Mouse (Mus musculus) liver, embryonic 11.5 days (tissue): ENCODE results near the gene Gm43064. TPM values are rescaled to one million over a fixed set of nuclear protein-coding genes. Genes with fewer than 3 reads are reported as not detected.
"Not testable (repeated sequence)": the region's sequence is repeated elsewhere in the genome, so short reads cannot be mapped to it uniquely, and the experiment has no call there.

ENCODE experiments used
- ATAC-seq: fragments of 200-750 bp; cut with Nextera tagmentation; replicated peaks from 2 replicates; pipeline ENCODE4 v1.8.0; 2017; ENCODE audit warnings: moderate number of reproducible peaks, mild to moderate bottlenecking, moderate TSS enrichment, moderate library complexity; ENCODE audit not compliant: low FRiP score
- DNase-seq: peaks from one replicate; pipeline ENCODE4 v3.0.0-alpha.2; 2017; ENCODE audit warnings: low spot score
- H3K27ac ChIP-seq: fragments of 300-500 bp; sonication (generic); 2 replicates; pipeline ENCODE4 v1.5.1; 2014; ENCODE audit warnings: mild to moderate bottlenecking, low read depth, low read length, control low read depth
- H3K27me3 ChIP-seq: fragments of 300-500 bp; sonication (generic); replicated peaks from 2 replicates; pipeline ENCODE4 v1.6.1; 2014; ENCODE audit warnings: low read length, mixed read lengths; ENCODE audit not compliant: control insufficient read depth, insufficient read depth
- H3K36me3 ChIP-seq: fragments of 300-500 bp; sonication (generic); 2 replicates; pipeline ENCODE4 v1.6.1; 2014; ENCODE audit warnings: mild to moderate bottlenecking, low read length, moderate library complexity, mixed read lengths; ENCODE audit not compliant: control insufficient read depth, insufficient read depth
- H3K4me1 ChIP-seq: fragments of 300-500 bp; sonication (generic); replicated peaks from 2 replicates; pipeline ENCODE4 v1.6.1; 2014; ENCODE audit warnings: low read length, mixed read lengths; ENCODE audit not compliant: control insufficient read depth, insufficient read depth
- H3K4me2 ChIP-seq: fragments of 300-500 bp; sonication (generic); 2 replicates; pipeline ENCODE4 v1.6.1; 2014; ENCODE audit warnings: mild to moderate bottlenecking, control low read depth, moderate library complexity
- H3K4me3 ChIP-seq: fragments of 300-500 bp; sonication (generic); 2 replicates; pipeline ENCODE4 v1.5.1; 2014; ENCODE audit warnings: low read depth, low read length, control low read depth
- H3K9ac ChIP-seq: fragments of 300-500 bp; sonication (generic); 2 replicates; pipeline ENCODE4 v1.6.1; 2014; ENCODE audit warnings: low read depth, low read length, control low read depth
- H3K9me3 ChIP-seq: fragments of 300-500 bp; sonication (generic); 2 replicates; pipeline ENCODE4 v1.6.1; 2016; ENCODE audit warnings: low read length, inconsistent platforms, mixed read lengths; ENCODE audit not compliant: control insufficient read depth
- WGBS: fragments of 180-500 bp; shearing (Covaris S2); extraction: QIAGEN DNeasy Blood & Tissue Kit; methylation state at CpG from one replicate; pipeline ENCODE4 v1.1.7; 2014; 5-methylcytosine and 5-hydroxymethylcytosine counted together
- polyA plus RNA-seq: library from polyadenylated mRNA; unstranded; fragments of >200 nt; fragmentation: Nextera tagmentation; extraction: Ambion mirVana; gene quantifications from 2 replicates; pipeline ENCODE4 v1.2.1, GENCODE M21; 2014

Gm43064 gene
- polyA plus RNA-seq, 1 experiment from 2014 or later, result 0.75 TPM

DNA sequence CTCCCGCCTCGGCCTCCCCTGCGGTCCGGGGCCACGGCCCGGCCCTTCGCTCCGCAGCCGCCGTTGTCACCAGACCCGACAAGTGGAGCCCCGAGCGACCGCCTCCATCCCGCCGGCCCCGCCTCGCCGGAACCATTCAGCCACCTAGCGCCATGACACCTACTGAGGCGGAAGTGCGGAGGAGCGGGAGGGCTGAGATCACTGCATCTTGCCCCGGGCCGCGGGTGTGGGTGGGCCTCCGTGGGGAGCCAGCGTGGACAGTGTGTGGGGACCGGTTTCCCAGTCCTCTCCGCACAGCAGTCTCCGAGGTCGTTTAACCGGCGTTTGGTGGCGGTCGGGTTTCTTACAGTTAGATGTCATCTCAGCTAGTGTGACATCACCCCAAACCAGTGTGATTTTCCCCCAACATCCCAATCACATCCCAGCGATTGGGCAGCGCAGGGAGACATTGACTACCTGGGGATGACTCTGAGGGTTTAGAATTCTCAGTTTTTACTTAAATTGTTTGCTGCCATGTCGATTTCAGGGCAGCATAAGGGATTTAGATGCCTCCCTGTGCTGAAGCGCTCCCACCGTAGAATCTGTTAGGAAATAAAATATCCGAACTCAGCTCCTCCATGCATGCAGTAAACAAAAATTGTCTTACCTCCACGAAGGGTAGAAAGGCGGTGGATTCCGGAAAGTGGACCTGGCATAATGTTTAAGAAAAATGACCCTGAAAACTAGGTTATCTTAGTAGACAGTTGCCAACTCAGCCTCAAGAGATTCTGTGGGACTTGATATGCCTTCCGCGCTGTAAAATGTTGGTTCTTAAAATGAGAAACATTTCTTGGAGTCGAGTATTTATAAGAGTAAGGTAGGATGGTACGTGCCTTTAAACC is 17.9 kb upstream of the Gm43064 start, which contains the start of gene Hipk1:
Gene Hipk1 (minus strand): TSS at position 334 of the 881 bp plus-strand sequence.
- DNase-seq (peak; percentile 96), ATAC-seq (peak; percentile 92)
- Histone ChIP-seq H3K27me3 (no peaks in the 10 kb centered on the region), H3K27ac (peak within 1 kb of the TSS; percentile 92), H3K4me3 (peak within 1 kb of the TSS; percentile 68), H3K9me3 (no peaks in the 10 kb centered on the region), H3K9ac (peak within 1 kb of the TSS; percentile 75), H3K4me2 (peak within 1 kb of the TSS; percentile 88), H3K4me1 (peaks cover 19% of the 10 kb centered on the region), H3K36me3 (no peaks in the 10 kb centered on the region)
- WGBS, result 9% methylated on average over 49 of the region's 49 CpGs

DNA sequence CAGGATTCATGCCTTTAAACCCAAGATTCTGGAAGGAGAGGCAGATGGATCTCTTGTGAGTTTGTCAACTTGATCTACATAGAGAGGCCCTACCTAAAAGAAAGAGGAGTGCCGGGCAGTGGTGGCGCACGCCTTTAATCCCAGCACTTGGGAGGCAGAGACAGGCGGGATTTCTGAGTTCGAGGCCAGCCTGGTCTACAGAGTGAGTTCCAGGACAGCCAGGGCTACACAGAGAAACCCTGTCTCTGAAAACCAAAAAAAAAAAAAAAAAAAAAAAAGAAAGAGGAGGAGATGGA is 17.3 kb upstream of the Gm43064 start:
- WGBS, result 69% methylated on average over 5 of the region's 5 CpGs
- not testable (repeated sequence) for ATAC-seq, DNase-seq, H3K27me3 ChIP-seq, H3K9me3 ChIP-seq, H3K36me3 ChIP-seq
- H3K4me3 ChIP-seq, result peak overlapping the region; percentile 68; the same call in 1 of the 2 replicates
- peaks cover 17% of the 10 kb centered on the region; the same call in 1 of the 2 replicates for H3K4me1 ChIP-seq
- H3K27ac ChIP-seq, result peak overlapping the region; percentile 92
- H3K9ac ChIP-seq, result peak overlapping the region; percentile 5; the same call in 1 of the 2 replicates
- H3K4me2 ChIP-seq, result peak overlapping the region; percentile 88

DNA sequence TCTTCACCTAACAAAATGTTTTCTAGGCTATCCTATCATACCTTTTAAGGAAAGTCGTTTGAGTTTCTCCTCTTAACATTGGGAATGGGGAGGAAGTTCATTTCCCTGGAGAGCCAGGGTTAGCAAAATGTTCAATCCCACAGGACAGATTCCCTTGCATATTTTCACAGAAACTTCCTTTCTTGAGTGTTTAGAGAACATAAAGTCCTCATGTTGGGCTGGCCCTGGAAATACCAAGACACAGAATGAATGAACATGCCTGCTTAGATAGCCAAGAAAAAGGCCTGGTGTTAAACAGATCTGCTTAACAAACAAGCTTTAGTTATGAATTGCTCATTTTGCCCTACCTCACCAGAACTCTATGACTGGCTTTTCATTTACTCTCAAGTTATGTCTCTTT is 16.8 kb upstream of the Gm43064 start:
- no peaks in the 10 kb centered on the region for H3K27me3 ChIP-seq
- no peak overlapping the region for H3K27ac ChIP-seq
- H3K4me2 ChIP-seq, result no peak overlapping the region
- H3K4me3 ChIP-seq, result no peak overlapping the region
- WGBS, result 82% methylated on average over 1 of the region's 1 CpGs
- DNase-seq, result no peak
- ATAC-seq, result no peak
- peaks cover 12% of the 10 kb centered on the region; the same call in 1 of the 2 replicates for H3K4me1 ChIP-seq
- no peaks in the 10 kb centered on the region for H3K36me3 ChIP-seq
- no peaks in the 10 kb centered on the region for H3K9me3 ChIP-seq
- no peak overlapping the region for H3K9ac ChIP-seq

DNA sequence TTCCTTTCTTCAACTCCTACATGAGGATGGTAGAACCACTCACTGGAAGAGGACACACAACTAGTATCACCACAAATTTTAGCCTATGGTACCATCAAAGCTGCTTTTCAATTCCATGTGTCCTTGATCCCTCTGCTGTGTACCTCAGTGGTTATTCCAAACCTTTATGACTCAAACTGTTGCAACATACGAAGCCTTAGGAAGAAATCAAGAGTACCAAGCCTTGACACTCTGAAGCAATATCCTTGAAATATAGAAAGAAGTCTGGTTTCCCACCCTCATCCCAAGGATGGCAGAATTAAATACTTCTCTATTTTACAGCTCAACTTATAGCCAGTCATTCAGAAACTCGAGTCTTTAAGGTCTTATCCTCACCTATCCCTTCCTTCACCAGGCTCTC is 13.0 kb upstream of the Gm43064 start:
- Histone ChIP-seq H3K4me1 (peaks cover 16% of the 10 kb centered on the region), H3K27ac (no peak overlapping the region), H3K9ac (no peak overlapping the region), H3K36me3 (no peaks in the 10 kb centered on the region), H3K9me3 (no peaks in the 10 kb centered on the region), H3K4me2 (no peak overlapping the region), H3K4me3 (no peak overlapping the region), H3K27me3 (no peaks in the 10 kb centered on the region)
- no peak for ATAC-seq
- DNase-seq, result no peak
- 60% methylated on average over 2 of the region's 2 CpGs for WGBS

DNA sequence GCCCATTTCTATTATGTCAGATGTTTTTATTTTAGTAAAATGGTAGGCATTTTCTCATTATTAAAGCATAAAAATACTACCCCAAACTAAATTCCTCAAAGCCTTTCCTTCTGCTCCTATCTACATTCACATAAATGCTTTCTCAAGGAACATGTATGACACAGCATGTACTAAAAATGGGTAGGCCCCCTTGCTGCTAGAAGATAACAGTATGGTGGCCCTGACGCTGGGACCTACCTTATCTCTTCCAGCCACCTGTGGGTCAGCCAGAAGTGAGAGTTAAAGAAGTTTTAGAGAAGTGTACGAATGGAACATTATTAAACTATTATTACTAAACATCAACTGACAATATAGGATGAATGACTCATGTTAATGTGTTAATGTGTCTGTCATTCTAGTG is 9.9 kb upstream of the Gm43064 start:
- H3K4me1 ChIP-seq, result peaks cover 26% of the 10 kb centered on the region
- H3K4me2 ChIP-seq, result no peak overlapping the region
- DNase-seq (no peak), ATAC-seq (peak; percentile 94)
- peak overlapping the region; percentile 89; the same call in 1 of the 2 replicates for H3K27ac ChIP-seq
- no peaks in the 10 kb centered on the region for H3K27me3 ChIP-seq
- no peaks in the 10 kb centered on the region for H3K9me3 ChIP-seq
- H3K36me3 ChIP-seq, result peaks cover 11% of the 10 kb centered on the region
- H3K9ac ChIP-seq, result no peak overlapping the region
- no peak overlapping the region for H3K4me3 ChIP-seq
- WGBS, result 33% methylated on average over 2 of the region's 2 CpGs

DNA sequence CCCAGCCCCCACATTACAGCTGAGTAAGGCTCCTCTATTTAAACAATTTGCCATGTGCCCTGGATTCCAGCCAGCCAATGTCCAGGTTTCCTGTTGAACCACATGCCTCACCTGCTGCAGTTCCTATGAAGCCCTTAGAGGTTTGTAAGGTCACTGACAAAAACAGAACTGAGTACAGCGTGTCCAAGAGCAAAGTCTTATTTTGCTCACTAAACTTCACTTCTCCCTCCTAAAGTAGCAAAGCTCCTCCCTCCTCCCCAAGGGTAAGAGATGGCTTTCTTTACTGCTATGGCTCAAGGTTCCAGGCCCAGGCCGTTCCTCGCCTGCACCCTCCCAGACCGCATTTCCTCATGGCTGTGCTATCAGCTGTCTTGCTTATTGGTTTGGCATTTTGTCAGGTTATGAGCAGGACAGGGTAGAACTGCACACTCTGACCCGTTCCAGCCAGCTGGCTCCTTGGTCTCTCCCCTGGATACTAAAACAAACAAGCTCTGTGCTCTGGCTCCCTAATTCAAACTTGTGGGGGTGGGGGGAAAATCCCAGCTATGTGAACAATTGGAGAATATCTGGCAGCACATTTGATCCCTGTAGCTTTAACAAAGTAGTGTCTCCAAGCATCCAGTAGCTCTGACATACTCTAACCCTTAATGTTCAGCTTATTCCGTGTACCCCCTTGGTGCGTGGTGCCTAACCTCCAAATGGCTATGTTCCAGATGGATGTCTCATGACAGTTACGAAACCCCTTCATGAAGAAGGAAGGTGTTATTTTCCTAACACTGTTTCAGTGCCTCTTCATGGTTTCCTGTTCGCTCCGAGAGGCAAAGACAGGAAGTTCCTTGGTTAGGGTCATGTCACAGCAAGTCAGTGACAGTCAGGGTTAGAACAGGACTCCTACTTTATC is 7.5 kb upstream of the Gm43064 start:
- Histone ChIP-seq H3K4me3 (no peak overlapping the region), H3K9me3 (no peaks in the 10 kb centered on the region), H3K4me2 (peak overlapping the region; percentile 40), H3K36me3 (peaks cover 16% of the 10 kb centered on the region), H3K27ac (peak overlapping the region; percentile 83), H3K9ac (peak overlapping the region; percentile 44), H3K27me3 (no peaks in the 10 kb centered on the region), H3K4me1 (peaks cover 37% of the 10 kb centered on the region)
- 40% methylated on average over 10 of the region's 10 CpGs for WGBS
- ATAC-seq (peak; percentile 63), DNase-seq (no peak)

DNA sequence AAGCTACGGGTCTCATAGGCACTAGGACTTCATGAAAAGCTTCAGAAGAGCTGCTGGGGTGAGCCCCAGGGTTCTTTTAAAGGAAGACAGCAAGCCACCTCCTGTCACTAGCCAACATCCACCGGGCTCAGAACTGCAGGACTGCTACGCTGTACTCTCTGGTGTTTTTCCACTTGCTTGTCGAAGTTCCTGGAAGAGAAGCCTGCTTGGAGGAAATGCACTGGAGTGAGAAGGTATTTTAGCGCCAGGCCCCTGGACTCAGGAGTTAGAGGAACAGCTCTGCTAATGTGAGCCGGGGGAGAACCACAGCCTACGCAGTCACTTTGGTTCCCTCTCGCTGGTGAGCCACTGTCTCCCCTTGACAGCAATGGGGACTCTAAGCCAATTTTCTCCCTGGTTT is 6.5 kb upstream of the Gm43064 start:
- 57% methylated on average over 8 of the region's 8 CpGs for WGBS
- no peak overlapping the region for H3K9ac ChIP-seq

DNA sequence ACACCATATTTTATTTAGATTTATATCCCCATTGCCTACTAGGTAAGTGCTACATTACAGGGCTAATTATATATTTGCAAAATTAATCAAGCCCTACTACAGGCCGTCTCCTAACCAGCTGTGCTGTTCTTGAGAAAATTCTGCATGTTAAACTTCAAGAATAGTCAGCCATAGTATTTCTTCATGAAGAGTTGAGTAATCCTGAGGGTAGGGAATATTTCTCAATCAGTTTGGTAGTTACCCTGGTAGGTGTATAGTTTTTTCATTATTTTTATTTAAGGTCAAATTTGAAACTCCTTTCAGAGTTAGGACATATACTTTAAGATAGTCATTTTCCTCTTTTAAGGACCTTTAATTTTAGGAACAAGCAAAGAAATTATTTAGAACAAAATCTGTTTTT is 3.7 kb upstream of the Gm43064 start:
- DNase-seq, result no peak
- peaks cover 33% of the 10 kb centered on the region for H3K4me1 ChIP-seq
- no peak overlapping the region for H3K27ac ChIP-seq
- H3K4me2 ChIP-seq, result no peak overlapping the region
- H3K36me3 ChIP-seq, result peaks cover 20% of the 10 kb centered on the region
- H3K9ac ChIP-seq, result no peak overlapping the region
- H3K27me3 ChIP-seq, result no peaks in the 10 kb centered on the region
- H3K9me3 ChIP-seq, result no peaks in the 10 kb centered on the region
- 87% methylated on average over 1 of the region's 1 CpGs for WGBS
- no peak overlapping the region for H3K4me3 ChIP-seq
- ATAC-seq, result no peak

More for the DNA sequence above, 6.5 kb upstream of the Gm43064 start:
- H3K4me2 ChIP-seq, result no peak overlapping the region
- no peaks in the 10 kb centered on the region for H3K27me3 ChIP-seq
- peaks cover 20% of the 10 kb centered on the region for H3K36me3 ChIP-seq
- DNase-seq, result no peak
- no peaks in the 10 kb centered on the region for H3K9me3 ChIP-seq
- H3K27ac ChIP-seq, result peak overlapping the region; percentile 73
- no peak overlapping the region for H3K4me3 ChIP-seq
- no peak for ATAC-seq
- peaks cover 39% of the 10 kb centered on the region for H3K4me1 ChIP-seq
